Mouse (Mus musculus) ZHBTc4 (cell line): ENCODE data around the gene Mcm10.
A peak's percentile ranks its signal among the peaks of the same experiment; 100 is the strongest.
"Not testable (repeated sequence)": the region's sequence is repeated elsewhere in the genome, so short reads cannot be mapped to it uniquely, and the experiment has no call there.

ENCODE experiments used
- DNase-seq: peaks from one replicate; pipeline ENCODE4 v3.0.0-alpha.2; 2011; ENCODE audit warnings: low read depth, low spot score

The Mcm10 gene

DNA sequence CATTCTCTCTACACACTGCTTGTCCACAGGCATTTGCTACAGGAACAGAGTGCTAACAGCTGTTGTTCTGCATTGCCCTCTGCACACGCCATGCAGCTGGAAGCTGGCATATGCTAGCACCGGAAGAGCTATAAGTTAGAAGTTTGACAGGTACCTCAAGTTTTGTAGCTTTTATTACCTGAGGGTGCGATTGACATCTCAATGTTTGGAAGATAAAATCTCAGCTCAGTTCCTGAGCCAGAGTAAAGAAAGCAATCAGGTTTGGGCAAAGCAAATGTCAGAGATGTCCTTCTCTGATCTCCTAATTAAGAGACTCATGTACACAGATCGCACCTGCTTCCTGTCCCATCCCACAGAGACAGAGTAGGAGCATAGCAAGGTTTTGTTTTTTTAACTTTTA lies 25.8 kb downstream of the Mcm10 start:
- DNase-seq, result no peak

DNA sequence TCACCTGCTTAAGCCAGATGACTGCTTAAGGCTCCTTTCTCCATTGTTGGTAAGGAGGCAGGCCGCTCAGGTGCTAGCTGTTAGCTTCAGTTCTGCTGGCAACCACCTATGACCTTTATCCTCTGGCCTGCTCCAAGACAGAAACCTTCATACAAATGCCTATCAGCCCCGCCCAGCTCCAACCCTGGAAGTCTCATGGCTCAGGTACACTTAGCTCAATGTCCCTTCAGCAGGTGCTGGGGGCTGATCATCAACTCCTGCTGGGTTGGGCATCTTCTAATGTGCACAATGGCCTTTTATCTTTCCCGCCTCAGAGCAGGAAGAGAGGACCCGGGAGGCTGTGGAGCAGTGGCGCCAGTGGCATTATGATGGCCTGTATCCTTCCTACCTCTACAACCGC lies 27.6 kb downstream of the Mcm10 start:
- DNase-seq, result peak; percentile 76

DNA sequence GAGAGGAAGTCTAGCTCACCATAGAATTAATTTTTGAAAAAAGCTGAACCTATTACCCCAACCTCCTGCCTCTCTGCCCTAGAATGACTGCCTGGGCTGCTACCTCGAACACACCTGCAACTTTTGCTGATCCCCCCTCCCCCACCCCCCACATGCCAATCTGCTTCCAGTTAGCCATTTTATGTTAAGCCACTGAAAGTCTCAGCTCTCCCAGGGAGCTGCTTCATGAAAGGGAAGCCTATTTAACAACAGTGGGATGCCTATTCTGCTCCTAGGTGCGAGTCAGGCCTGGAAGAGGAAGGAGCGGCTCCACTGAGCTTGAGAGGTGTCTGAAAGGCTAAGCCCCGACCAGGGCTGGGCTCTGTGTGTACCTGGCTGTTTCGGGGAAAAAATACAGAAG lies 28.6 kb downstream of the Mcm10 start:
- peak; percentile 54 for DNase-seq

DNA sequence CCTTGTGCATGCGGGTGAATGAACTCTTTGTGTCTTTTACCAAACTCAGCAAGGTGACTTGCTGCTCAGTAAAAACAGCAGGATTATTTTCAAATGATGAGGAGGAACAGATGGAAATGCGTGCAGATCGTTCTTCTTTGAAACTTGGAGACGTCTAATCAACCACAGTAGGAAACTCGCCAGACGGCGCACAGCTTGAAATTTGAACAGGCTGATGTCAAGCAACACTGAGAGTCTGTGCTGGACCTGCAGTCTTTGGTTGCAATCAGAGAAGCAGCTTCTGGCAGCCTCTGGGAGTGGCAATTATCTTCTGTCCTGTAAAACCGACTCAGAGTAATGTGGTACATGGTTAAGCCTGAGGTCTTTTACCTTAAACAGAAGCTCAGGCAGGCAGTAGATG lies 34.5 kb downstream of the Mcm10 start:
- peak; percentile 53 for DNase-seq

DNA sequence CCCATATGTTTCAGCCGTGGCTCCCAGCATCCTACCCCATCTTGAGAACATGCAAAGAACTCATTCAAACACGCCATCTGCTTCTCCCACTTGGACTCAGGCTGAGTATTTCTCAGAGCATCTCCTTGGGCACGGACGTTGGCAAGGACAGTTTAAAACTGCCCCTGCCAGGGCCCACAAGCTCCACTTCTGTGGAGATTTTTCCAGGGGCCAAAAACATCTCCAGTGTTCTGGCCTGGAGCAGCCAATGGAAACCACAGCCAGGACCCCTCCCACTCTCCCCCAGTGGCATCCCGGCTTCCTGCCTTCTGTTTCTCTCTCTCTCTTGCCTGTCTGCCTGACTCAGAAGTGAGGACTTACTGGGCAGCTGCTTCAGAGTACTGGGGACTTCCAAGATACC lies 36.8 kb downstream of the Mcm10 start, which contains the start of gene Ucma:
Ucma (plus strand) TSS at position 316 of the 400 bp plus-strand sequence.
- no peak for DNase-seq

DNA sequence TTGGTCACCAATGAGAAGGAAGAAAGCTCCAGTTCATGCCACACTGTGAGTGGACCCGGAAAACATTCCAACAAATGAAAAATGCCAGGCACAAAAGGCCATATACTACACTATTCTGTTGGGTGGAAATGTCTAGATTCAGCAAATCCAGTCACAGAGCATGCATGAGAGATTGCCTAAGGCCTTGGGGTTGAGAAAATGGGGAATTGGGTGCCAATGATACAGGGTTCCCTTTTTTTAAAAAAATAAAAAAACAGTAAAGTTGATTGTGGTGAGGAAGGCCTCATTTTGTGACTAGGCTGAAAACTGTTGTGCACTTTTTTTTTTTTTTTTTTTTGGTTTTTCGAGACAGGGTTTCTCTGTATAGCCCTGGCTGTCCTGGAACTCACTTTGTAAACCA lies 43.5 kb downstream of the Mcm10 start:
- DNase-seq, result no peak

DNA sequence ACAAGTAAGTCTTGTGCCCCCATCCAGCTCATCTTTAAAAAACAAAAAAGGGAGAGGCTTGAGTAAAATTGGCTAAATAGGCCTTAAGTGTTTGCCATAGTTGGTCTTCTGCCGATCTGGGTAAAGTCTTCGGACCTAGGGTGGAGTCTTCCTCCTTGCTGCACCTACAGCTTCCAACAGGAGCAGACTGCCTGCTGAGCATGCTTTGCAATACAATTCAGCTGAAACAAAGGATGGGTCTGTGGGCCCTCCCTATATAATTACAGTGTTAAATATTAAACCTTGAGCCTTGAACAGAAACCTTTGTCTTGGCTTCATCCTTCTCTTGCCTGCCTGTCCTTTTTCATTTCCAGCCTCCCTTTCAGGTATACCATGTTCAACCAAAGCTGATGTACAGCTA lies 44.8 kb downstream of the Mcm10 start:
- DNase-seq, result peak; percentile 80

DNA sequence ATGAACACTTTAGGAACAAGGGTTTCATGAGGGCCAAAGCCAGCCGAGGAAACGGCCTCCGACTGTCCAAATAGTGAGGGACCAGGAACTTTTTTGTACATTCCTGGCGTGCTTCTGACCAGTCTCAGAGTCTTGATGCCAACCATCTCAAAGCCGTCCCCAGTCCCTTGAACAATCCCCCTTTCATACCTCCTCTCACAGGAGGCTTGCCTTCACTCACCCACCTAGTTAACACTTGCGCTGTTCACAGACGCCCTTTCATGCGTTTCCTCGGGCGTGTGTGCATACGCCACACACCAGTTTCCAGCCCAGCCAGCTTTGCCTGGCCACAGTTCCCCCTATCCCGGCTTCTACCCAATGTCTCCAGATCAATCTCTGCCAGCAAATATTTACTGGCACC lies 54.6 kb downstream of the Mcm10 start:
- DNase-seq, result peak; percentile 41

DNA sequence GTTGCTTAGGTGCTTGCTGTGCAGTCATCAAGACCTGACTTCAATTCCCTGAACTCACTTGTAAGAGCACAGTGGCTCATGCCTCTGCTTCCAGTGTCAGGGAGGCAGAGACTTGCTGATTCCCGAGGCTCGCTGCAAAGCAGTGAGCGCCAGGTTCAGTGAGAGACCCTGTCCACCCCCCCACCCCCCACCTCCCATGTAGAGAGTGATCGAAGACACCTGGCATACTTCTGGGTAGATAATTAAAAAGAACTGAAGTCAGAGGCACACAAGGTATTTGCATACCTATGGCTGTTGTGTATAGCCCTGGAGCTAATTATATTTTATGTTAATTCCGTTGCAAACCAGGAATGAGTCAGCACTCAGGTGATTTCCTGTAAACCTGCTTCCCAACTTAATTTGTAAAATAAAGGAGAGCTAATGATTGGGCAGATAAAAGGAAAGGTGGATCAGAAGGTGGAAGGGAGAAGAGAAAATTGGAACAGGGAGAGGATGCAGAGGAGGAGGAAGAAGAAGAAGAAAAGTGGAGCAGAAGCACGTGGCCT lies 58.3 kb downstream of the Mcm10 start:
- peak; percentile 68 for DNase-seq

DNA sequence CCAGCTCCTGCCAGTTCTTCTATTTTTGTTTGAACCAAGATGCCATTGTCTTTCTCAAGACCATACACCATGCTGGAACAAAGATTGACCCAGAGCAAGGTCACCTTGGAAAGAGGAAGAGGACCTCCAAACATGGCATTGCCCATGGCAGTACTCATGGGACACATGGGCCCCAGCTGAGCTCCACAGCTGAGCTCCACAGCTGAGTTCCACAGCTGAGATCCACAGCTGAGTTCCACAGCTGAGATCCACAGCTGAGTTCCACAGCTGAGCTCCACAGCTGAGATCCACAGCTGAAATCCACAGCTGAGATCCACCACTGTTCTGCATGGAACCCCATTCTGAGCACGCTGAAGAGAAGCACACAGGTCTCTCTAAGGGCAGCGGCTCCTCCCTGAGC lies 61.6 kb downstream of the Mcm10 start:
- DNase-seq, result no peak

DNA sequence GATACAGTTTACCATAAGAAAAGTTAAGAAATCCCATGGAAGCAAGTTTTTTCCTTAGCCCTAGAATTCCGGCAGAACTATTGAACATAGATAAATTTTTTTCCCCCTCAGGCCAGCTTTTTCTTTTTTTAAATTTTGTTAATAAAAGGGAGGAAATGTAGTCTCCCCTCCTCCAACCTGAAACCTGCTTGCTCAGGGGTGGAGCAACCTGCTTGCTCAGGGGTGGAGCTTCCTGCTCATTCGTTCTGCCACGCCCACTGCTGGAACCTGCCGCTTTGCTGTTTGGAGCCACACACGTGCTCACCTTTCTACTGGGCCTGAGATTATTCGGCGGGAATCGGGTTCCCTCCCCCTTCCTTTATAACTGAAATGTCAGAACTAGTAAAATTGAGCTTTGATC lies 62.9 kb downstream of the Mcm10 start:
- not testable (repeated sequence) for DNase-seq

DNA sequence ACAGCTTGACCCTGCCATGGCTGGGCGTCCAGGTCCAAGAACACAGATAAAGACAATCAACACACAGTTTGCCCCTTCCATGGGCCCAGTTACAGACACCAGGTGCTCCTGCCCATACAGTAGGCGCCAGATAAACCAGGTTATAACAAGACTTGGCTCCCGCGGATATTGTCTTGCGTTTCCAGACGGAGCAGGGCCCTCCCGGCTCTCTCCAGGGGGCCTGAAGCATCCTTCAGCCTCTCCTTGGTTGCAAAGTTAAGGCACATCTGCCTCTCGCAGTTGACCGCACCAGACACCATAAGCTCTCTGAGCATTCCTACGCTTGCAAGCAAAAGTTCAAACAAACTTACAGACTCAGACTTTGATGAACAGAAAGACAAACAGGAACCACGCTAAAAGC lies 71.7 kb downstream of the Mcm10 start:
- peak; percentile 61 for DNase-seq
